Mouse (Mus musculus) erythroblast, embryonic 14.5 days (primary cell): Measurements from ENCODE around the gene Thumpd3. TPM values are rescaled to one million over a fixed set of nuclear protein-coding genes. Genes with fewer than 3 reads are reported as not detected.
A peak's percentile ranks its signal among the peaks of the same experiment; 100 is the strongest.

Source experiments
- H3K27me3 ChIP-seq: 2 replicates; pipeline ENCODE4 v1.6.1; 2012; ENCODE audit warnings: inconsistent platforms; ENCODE audit not compliant: control insufficient read depth
- H3K36me3 ChIP-seq: 2 replicates; pipeline ENCODE4 v1.6.1; 2012; ENCODE audit warnings: mild to moderate bottlenecking, inconsistent platforms; ENCODE audit not compliant: control insufficient read depth
- H3K4me1 ChIP-seq: 2 replicates; pipeline ENCODE4 v1.6.1; 2012; ENCODE audit warnings: inconsistent platforms; ENCODE audit not compliant: control insufficient read depth
- H3K4me3 ChIP-seq: replicated peaks from 2 replicates; pipeline ENCODE3; 2012; ENCODE audit warnings: moderate library complexity, mild to moderate bottlenecking, inconsistent platforms
- H3K9me3 ChIP-seq: 2 replicates; pipeline ENCODE4 v1.6.1; 2012; ENCODE audit warnings: low read length, inconsistent platforms, mixed read lengths; ENCODE audit not compliant: control insufficient read depth
- GATA1 ChIP-seq: IDR thresholded peaks from 2 replicates; pipeline ENCODE4 v1.6.1; 2012; ENCODE audit warnings: low read length, inconsistent platforms, mixed read lengths
- TAL1 ChIP-seq: IDR thresholded peaks from 3 replicates; pipeline ENCODE4 v1.6.1; 2012; ENCODE audit warnings: low read length, inconsistent platforms, mixed read lengths
- polyA plus RNA-seq: library from polyadenylated mRNA; stranded (reverse); fragments of >175 nt; gene quantifications from 2 replicates; pipeline ENCODE4 v1.2.3, GENCODE M21; 2012

The Thumpd3 gene
- polyA plus RNA-seq, 1 experiment, result 0.25 TPM

DNA sequence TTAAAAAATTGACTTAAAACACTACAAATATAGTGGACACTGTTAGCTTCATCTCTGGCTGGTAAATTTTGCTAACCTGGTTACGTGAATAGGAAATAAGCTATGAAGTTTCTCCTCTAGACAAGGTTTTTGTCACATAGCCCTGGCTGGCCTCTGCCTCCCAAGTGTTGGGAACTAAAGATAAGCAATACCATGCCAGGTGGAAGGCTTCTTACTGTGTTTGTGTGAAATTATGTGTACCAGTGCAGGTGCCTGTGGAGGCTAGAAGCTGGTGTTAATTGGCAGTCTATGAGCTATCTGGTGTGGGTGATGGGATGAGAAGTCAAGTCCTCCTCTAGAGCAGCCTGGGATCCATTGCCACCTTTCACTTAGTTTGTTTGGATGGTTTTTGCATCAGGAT, 23.1 kb downstream of the Thumpd3 start:
- TF ChIP-seq GATA1 (no peak), TAL1 (no peak)
- H3K36me3 ChIP-seq, result peaks cover 96% of the 10 kb centered on the region
- H3K27me3 ChIP-seq, result no peaks in the 10 kb centered on the region
- no peak overlapping the region for H3K4me3 ChIP-seq
- peaks cover 37% of the 10 kb centered on the region for H3K4me1 ChIP-seq
- no peaks in the 10 kb centered on the region for H3K9me3 ChIP-seq

DNA sequence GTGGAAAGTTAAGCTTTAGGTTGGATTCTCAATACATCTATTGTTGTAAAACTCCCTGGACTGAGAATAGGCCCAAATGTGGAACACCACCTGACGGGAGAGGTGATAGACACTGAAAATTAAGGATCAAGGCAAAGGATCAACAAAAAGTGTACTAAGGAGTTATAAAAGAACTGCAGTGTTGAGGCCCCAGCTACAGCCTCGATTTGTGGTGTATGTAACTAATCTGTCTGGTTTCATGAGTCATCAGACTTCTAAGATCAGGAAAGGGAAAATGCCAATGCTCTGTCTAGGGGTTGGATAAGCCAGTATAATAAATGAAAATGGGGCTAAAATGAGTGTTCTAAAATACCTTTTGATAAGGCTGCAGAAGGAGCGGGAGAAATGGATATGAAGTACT, 29.2 kb downstream of the Thumpd3 start:
- H3K36me3 ChIP-seq, result peaks cover 52% of the 10 kb centered on the region
- H3K4me3 ChIP-seq, result peak overlapping the region; percentile 79
- no peaks in the 10 kb centered on the region for H3K27me3 ChIP-seq
- TF ChIP-seq GATA1, result no peak
- no peak for TF ChIP-seq TAL1
- H3K9me3 ChIP-seq, result no peaks in the 10 kb centered on the region
- H3K4me1 ChIP-seq, result peaks cover 68% of the 10 kb centered on the region

DNA sequence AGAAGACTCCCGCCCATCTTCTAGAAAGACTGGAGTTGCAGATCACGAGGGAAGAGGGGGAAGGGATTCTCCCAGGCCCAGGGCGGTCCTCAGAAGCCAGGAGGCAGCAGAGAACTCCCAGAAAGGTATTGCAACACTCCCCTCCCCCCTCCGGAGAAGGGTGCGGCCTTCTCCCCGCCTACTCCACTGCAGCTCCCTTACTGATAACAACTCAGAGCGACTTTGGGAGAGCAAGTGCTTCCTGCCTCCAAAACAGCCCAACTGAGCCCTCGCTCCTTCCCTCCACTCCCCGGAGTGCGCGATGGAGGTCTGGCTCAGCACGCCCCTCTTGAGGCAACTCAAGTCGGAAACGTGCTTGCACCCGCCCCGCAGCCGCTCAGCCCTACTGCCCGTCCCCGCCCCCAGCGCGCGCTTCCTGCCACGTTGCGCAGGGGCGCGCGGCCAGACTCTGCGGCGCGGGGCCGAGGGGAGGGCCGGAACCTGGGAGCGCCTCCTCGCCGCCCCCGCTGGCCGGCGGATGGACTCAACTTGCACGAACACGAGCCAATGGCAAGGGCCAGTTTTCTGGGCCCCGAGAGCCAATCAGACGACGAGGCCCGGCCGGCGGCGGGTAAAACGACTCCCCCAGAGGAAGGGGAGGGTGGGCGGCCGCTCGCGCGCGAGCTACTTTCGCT, 30.1 kb downstream of the Thumpd3 start:
- H3K4me3 ChIP-seq, result peak overlapping the region; percentile 79
- TF ChIP-seq GATA1 (peak; percentile 84), TAL1 (no peak)
- no peaks in the 10 kb centered on the region for H3K27me3 ChIP-seq
- H3K9me3 ChIP-seq, result no peaks in the 10 kb centered on the region
- peaks cover 68% of the 10 kb centered on the region for H3K4me1 ChIP-seq
- H3K36me3 ChIP-seq, result peaks cover 45% of the 10 kb centered on the region

DNA sequence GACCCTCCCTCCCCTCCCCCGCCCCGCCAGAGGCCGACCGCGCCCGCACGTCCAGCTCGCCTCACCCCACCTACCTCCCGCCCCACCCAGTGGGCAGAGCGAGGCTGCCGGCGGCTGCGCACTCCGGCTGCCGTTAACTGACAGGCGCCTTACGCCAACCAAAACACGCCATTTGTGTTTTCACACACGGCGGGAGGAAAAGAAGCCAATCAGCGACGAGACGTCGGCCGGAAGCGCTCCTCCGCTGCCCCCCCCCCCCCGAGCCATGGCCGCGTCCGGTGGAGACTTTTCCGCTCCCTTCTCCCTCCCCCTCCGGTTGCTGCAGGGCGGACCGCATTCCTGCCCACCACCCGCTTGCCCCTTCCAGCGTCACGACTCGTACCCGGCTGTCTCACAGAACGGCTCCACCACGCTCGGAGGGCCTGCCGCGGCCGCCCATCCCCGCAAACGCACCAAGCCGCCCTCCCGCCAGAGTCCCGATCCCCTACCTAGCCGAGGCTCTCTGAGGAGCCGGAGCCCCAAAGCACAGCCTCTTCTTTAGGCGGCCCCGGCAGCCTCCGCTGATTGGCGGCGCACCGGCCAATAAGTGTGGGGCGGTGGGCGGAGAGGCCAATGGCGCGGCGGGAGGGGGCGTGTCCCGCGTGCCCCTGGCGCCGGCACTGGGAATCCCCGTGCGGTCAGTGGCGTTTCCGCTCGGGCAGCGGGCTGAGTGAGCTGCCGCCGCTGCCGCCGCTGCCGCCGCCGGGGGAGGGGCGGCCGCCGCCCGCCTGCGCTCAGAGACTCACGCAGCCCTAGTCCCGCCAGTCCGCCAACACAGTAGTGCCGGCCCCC, 30.9 kb downstream of the Thumpd3 start, which contains the start of gene Setd5:
Gene Setd5 (plus strand): TSS at position 680 of the 831 bp plus-strand sequence.
- Histone ChIP-seq H3K4me3 (peak within 1 kb of the TSS; percentile 79), H3K36me3 (peaks cover 42% of the 10 kb centered on the region), H3K4me1 (peaks cover 68% of the 10 kb centered on the region), H3K27me3 (no peaks in the 10 kb centered on the region), H3K9me3 (no peaks in the 10 kb centered on the region)
- no peak for TF ChIP-seq TAL1
- TF ChIP-seq GATA1, result no peak

DNA sequence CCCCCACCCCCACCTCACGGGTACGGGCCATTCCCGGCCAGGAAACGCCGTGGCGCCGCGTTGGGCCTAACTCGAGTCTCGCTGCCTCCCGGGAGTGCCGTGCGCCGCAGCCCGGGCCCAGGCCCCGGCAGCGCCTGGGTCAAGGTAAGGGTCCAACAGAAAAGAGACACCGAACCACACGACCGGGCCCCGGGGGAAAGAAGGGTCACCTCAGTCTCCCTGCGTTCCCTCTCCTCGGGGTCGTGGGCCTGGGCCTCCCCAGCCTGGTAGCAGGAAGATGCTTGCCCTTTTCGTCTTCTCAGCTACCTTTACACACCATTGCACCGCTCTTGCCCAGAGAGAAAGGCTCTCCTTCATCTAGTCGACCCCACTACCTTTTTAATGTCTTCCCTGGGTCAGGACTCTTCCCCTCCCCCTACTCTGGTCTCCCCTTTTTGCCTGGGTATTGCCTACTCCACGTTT, 31.6 kb downstream of the Thumpd3 start:
- Histone ChIP-seq H3K4me1 (peaks cover 72% of the 10 kb centered on the region), H3K36me3 (peaks cover 42% of the 10 kb centered on the region), H3K4me3 (peak overlapping the region; percentile 79), H3K9me3 (no peaks in the 10 kb centered on the region), H3K27me3 (no peaks in the 10 kb centered on the region)
- no peak for TF ChIP-seq GATA1
- TF ChIP-seq TAL1, result no peak

DNA sequence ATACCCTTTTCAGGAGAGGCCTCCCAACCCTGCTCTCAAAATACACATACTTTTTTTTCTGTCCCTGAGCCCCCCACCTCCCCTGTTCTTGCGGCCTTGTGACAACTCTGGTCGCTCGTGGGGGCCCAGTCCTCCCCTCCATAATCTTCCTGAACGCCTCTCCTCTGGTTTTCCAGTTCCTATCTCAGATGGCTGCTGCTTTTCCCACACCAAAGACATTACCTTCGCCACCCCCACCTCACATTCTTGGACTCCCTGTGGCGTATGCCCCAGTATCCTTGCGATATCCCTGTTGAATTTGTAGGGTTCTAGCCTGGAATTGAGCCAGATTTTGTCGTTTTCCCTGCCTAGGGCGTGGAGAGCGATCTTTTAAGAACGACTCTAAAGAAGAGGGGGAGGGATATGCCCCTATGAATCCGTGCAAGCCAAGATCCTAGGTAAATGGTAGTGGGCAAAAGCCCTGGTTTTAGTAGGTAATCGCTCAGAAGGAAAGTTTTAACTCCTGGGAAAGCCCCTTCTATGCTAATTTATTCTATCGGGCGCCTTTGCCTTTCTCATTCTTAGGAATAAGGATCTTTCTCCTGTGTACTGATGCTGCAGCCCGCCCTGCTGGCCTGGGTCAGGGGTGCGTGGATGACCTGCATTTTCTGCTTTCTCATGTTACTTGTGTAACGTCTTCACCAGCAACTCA, 32.2 kb downstream of the Thumpd3 start:
- Histone ChIP-seq H3K4me1 (peaks cover 67% of the 10 kb centered on the region), H3K27me3 (no peaks in the 10 kb centered on the region), H3K9me3 (no peaks in the 10 kb centered on the region), H3K4me3 (peak overlapping the region; percentile 79), H3K36me3 (peaks cover 41% of the 10 kb centered on the region)
- TF ChIP-seq GATA1 (no peak), TAL1 (no peak)

DNA sequence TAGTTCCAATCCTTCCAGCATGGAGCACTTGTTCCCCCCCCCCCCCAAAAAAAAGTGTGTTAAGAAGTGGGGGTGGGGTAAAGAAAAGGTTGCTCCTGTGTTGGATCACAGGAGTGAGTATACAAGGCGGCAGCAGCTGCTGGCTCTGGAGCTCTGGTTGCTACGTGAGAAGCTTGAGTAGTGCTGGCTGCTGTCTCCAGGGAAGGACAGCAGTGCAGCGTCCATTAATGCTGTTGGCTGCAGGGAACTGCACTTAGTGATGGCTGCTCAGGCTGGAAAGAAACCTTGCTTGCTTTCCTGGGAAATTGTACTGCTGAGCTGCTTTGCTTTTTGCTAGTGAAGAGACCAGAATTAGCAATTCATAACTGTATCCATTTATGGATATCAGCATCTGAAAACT, 33.5 kb downstream of the Thumpd3 start:
- Histone ChIP-seq H3K36me3 (peaks cover 40% of the 10 kb centered on the region), H3K4me1 (peaks cover 61% of the 10 kb centered on the region), H3K27me3 (no peaks in the 10 kb centered on the region), H3K4me3 (peak overlapping the region; percentile 79), H3K9me3 (no peaks in the 10 kb centered on the region)
- TF ChIP-seq TAL1 (no peak), GATA1 (no peak)

DNA sequence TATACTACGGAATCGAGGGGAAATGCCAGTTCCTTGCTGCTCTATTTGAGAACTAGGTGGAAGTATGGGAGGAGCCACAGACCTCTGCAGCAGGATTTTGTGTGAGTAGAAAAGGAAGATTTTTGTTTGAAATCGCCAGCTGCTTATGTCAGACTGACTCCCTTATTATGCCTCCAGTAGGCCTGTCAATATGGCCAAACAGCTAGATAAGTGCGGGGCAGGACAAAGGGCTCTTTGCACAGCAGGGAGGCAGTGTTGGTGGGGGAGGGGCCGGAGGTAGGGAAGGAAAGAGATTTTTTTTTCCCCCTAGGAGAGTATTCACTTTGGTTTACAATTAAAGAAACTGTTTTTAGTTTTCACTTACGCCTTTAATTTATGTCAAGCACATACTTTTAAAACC, 36.2 kb downstream of the Thumpd3 start:
- Histone ChIP-seq H3K9me3 (no peaks in the 10 kb centered on the region), H3K4me1 (peaks cover 44% of the 10 kb centered on the region), H3K36me3 (peaks cover 34% of the 10 kb centered on the region), H3K27me3 (no peaks in the 10 kb centered on the region), H3K4me3 (no peak overlapping the region)
- TF ChIP-seq TAL1, result no peak
- no peak for TF ChIP-seq GATA1

DNA sequence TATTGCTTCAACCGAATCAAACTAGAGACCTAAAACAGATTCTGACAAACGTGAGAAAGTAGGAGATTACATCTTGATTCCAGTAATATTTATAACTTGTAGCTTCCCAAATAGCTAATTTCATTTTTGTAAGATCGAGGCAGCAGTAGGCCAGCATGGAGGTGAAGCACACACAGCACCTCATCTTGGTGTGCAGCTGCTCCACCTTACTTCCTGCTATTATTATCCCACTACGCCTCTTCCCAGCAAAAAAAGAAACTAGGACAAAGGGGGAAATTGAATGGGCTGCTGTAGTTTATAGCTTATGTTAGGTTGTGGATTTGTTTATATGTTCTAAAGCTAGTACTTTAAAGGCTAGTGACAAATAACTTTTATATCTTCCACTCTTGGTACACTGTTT, 38.6 kb downstream of the Thumpd3 start:
- Histone ChIP-seq H3K27me3 (no peaks in the 10 kb centered on the region), H3K4me3 (no peak overlapping the region), H3K4me1 (peaks cover 25% of the 10 kb centered on the region), H3K9me3 (no peaks in the 10 kb centered on the region), H3K36me3 (peaks cover 36% of the 10 kb centered on the region)
- no peak for TF ChIP-seq GATA1
- no peak for TF ChIP-seq TAL1
